Mouse (Mus musculus) forebrain, embryonic 10.5 days (tissue): ENCODE measurements at regions not wholly inside any gene's neighbourhood (a gene's known extent, or its start where the extent isn't known, plus 50 kb on each side); places are given as distances from the start of the nearest gene placed in this dataset.

Experiments used
- DNase-seq: peaks from one replicate; pipeline ENCODE4 v3.0.0-alpha.2; 2017; ENCODE audit warnings: low spot score; ENCODE audit errors: extremely low spot score
- H3K27ac ChIP-seq: fragments of 300-500 bp; sonication (generic); 2 replicates; pipeline ENCODE4 v1.5.1; 2016; ENCODE audit warnings: mild to moderate bottlenecking
- H3K27me3 ChIP-seq: fragments of 300-500 bp; sonication (generic); 2 replicates; pipeline ENCODE4 v1.6.1; 2016; ENCODE audit warnings: mild to moderate bottlenecking; ENCODE audit not compliant: poor library complexity, severe bottlenecking
- H3K36me3 ChIP-seq: fragments of 300-500 bp; sonication (generic); replicated peaks from 2 replicates; pipeline ENCODE4 v1.6.1; 2016; ENCODE audit warnings: mild to moderate bottlenecking, moderate library complexity
- H3K4me1 ChIP-seq: fragments of 300-500 bp; sonication (generic); 2 replicates; pipeline ENCODE4 v1.6.1; 2016
- H3K4me3 ChIP-seq: fragments of 300-500 bp; sonication (generic); 2 replicates; pipeline ENCODE4 v1.5.1; 2016; ENCODE audit warnings: mild to moderate bottlenecking, moderate library complexity
- H3K9me3 ChIP-seq: fragments of 300-500 bp; sonication (generic); 2 replicates; pipeline ENCODE4 v1.6.1; 2016; ENCODE audit warnings: mild to moderate bottlenecking, moderate library complexity
- WGBS: fragments of 180-500 bp; shearing (Covaris S2); methylation state at CpG from one replicate; pipeline ENCODE4 v1.1.7; 2016; 5-methylcytosine and 5-hydroxymethylcytosine counted together

GRCm38 (mm10) chr12:107757996-107758791, 245.2 kb downstream of the Bcl11b start:
- peak overlapping the region; percentile 26; the same call in 1 of the 2 replicates for H3K4me3 ChIP-seq
- DNase-seq, result peak; percentile 51
- no peaks in the 10 kb centered on the region for H3K36me3 ChIP-seq
- peaks cover 52% of the 10 kb centered on the region for H3K4me1 ChIP-seq
- WGBS, result 8% methylated on average over 16 of the region's 16 CpGs
- peak overlapping the region; percentile 80 for H3K27ac ChIP-seq
- peaks cover 18% of the 10 kb centered on the region for H3K27me3 ChIP-seq
- no peaks in the 10 kb centered on the region for H3K9me3 ChIP-seq

GRCm38 (mm10) chr12:107759291-107759690, 244.1 kb downstream of the Bcl11b start:
- peaks cover 18% of the 10 kb centered on the region for H3K27me3 ChIP-seq
- H3K27ac ChIP-seq, result 0 out of 2 replicates have a peak overlapping the region, but pooled peaks have one; percentile 80
- no peak overlapping the region for H3K4me3 ChIP-seq
- WGBS, result 80% methylated on average over 5 of the region's 5 CpGs
- no peaks in the 10 kb centered on the region for H3K9me3 ChIP-seq
- peaks cover 41% of the 10 kb centered on the region for H3K4me1 ChIP-seq
- H3K36me3 ChIP-seq, result no peaks in the 10 kb centered on the region
- no peak for DNase-seq

- WGBS, result 80% methylated on average over 4 of the region's 4 CpGs
- H3K36me3 ChIP-seq, result no peaks in the 10 kb centered on the region
- no peak for DNase-seq
- no peaks in the 10 kb centered on the region for H3K9me3 ChIP-seq
- H3K4me1 ChIP-seq, result peaks cover 35% of the 10 kb centered on the region
- H3K27ac ChIP-seq, result no peak overlapping the region
- H3K4me3 ChIP-seq, result no peak overlapping the region
- H3K27me3 ChIP-seq, result peaks cover 18% of the 10 kb centered on the region
These were observed 243.5 kb downstream of the Bcl11b start for GRCm38 (mm10) chr12:107759911-107760310.

GRCm38 (mm10) chr12:107762140-107762539, 241.3 kb downstream of the Bcl11b start:
- Histone ChIP-seq H3K4me3 (no peak overlapping the region), H3K27ac (no peak overlapping the region), H3K4me1 (peaks cover 23% of the 10 kb centered on the region), H3K9me3 (no peaks in the 10 kb centered on the region), H3K27me3 (peaks cover 10% of the 10 kb centered on the region), H3K36me3 (no peaks in the 10 kb centered on the region)
- WGBS, result 83% methylated on average over 4 of the region's 4 CpGs
- no peak for DNase-seq

GRCm38 (mm10) chr12:107769801-107770515, 233.4 kb downstream of the Bcl11b start:
- H3K27ac ChIP-seq, result no peak overlapping the region
- 76% methylated on average over 13 of the region's 13 CpGs for WGBS
- H3K27me3 ChIP-seq, result no peaks in the 10 kb centered on the region
- no peak for DNase-seq
- H3K4me3 ChIP-seq, result no peak overlapping the region
- peaks cover 10% of the 10 kb centered on the region for H3K4me1 ChIP-seq
- H3K36me3 ChIP-seq, result no peaks in the 10 kb centered on the region
- H3K9me3 ChIP-seq, result no peaks in the 10 kb centered on the region

- Histone ChIP-seq H3K27me3 (no peaks in the 10 kb centered on the region), H3K36me3 (no peaks in the 10 kb centered on the region), H3K9me3 (no peaks in the 10 kb centered on the region), H3K4me3 (no peak overlapping the region), H3K4me1 (peaks cover 10% of the 10 kb centered on the region), H3K27ac (no peak overlapping the region)
- no peak for DNase-seq
- 30% methylated on average over 5 of the region's 5 CpGs for WGBS
These were observed 232.9 kb downstream of the Bcl11b start for GRCm38 (mm10) chr12:107770516-107770836.

GRCm38 (mm10) chr12:107771325-107771724, 232.1 kb downstream of the Bcl11b start:
- no peaks in the 10 kb centered on the region for H3K36me3 ChIP-seq
- no peak for DNase-seq
- H3K27ac ChIP-seq, result no peak overlapping the region
- H3K27me3 ChIP-seq, result no peaks in the 10 kb centered on the region
- 88% methylated on average over 2 of the region's 2 CpGs for WGBS
- peaks cover 10% of the 10 kb centered on the region for H3K4me1 ChIP-seq
- H3K4me3 ChIP-seq, result no peak overlapping the region
- no peaks in the 10 kb centered on the region for H3K9me3 ChIP-seq

- peaks cover 10% of the 10 kb centered on the region for H3K4me1 ChIP-seq
- H3K36me3 ChIP-seq, result no peaks in the 10 kb centered on the region
- H3K27me3 ChIP-seq, result no peaks in the 10 kb centered on the region
- H3K4me3 ChIP-seq, result no peak overlapping the region
- 64% methylated on average over 3 of the region's 3 CpGs for WGBS
- H3K27ac ChIP-seq, result no peak overlapping the region
- DNase-seq, result no peak
- no peaks in the 10 kb centered on the region for H3K9me3 ChIP-seq
These were observed 231.6 kb downstream of the Bcl11b start for GRCm38 (mm10) chr12:107771809-107772208.

GRCm38 (mm10) chr12:107778046-107778445, 225.4 kb downstream of the Bcl11b start:
- Histone ChIP-seq H3K9me3 (no peaks in the 10 kb centered on the region), H3K27ac (no peak overlapping the region), H3K27me3 (no peaks in the 10 kb centered on the region), H3K4me1 (no peaks in the 10 kb centered on the region), H3K4me3 (no peak overlapping the region), H3K36me3 (no peaks in the 10 kb centered on the region)
- DNase-seq, result no peak
- 85% methylated on average over 9 of the region's 9 CpGs for WGBS

- DNase-seq, result no peak
- Histone ChIP-seq H3K4me3 (no peak overlapping the region), H3K27ac (0 out of 2 replicates have a peak overlapping the region, but pooled peaks have one; percentile 30), H3K9me3 (no peaks in the 10 kb centered on the region), H3K27me3 (no peaks in the 10 kb centered on the region), H3K4me1 (no peaks in the 10 kb centered on the region), H3K36me3 (no peaks in the 10 kb centered on the region)
- 93% methylated on average over 13 of the region's 13 CpGs for WGBS
These were observed 223.9 kb downstream of the Bcl11b start for GRCm38 (mm10) chr12:107779306-107780057.

GRCm38 (mm10) chr12:107782147-107782546, 221.3 kb downstream of the Bcl11b start:
- no peaks in the 10 kb centered on the region for H3K36me3 ChIP-seq
- no peak for DNase-seq
- H3K4me3 ChIP-seq, result no peak overlapping the region
- H3K27ac ChIP-seq, result no peak overlapping the region
- WGBS, result 82% methylated on average over 3 of the region's 3 CpGs
- no peaks in the 10 kb centered on the region for H3K4me1 ChIP-seq
- no peaks in the 10 kb centered on the region for H3K27me3 ChIP-seq
- no peaks in the 10 kb centered on the region for H3K9me3 ChIP-seq

- Histone ChIP-seq H3K4me1 (no peaks in the 10 kb centered on the region), H3K4me3 (no peak overlapping the region), H3K36me3 (no peaks in the 10 kb centered on the region), H3K27ac (no peak overlapping the region), H3K9me3 (no peaks in the 10 kb centered on the region), H3K27me3 (no peaks in the 10 kb centered on the region)
- DNase-seq, result no peak
- WGBS, result 87% methylated on average over 7 of the region's 7 CpGs
These were observed 219.6 kb downstream of the Bcl11b start for GRCm38 (mm10) chr12:107783831-107784230.
